Mouse (Mus musculus) lung, adult 2 months (tissue): ENCODE data around the gene Sh3bp2. TPM values are rescaled to one million over a fixed set of nuclear protein-coding genes. Genes with fewer than 3 reads are reported as not detected.
A peak's percentile ranks its signal among the peaks of the same experiment; 100 is the strongest.

ENCODE experiments used
- DNase-seq: peaks from one replicate; pipeline ENCODE4 v3.0.0; 2022
- H3K4me1 ChIP-seq: fragments of 200-500 bp; 2 replicates; pipeline ENCODE4 v1.6.1; 2011; ENCODE audit warnings: low read length; ENCODE audit not compliant: control insufficient read depth, insufficient read depth
- H3K4me3 ChIP-seq: fragments of 200-500 bp; replicated peaks from 2 replicates; pipeline ENCODE3; 2011; ENCODE audit warnings: low read depth, mild to moderate bottlenecking, control low read depth, low read length; ENCODE audit errors: extremely low read depth
- CTCF ChIP-seq: fragments of 200-500 bp; IDR thresholded peaks from 2 replicates; pipeline ENCODE4 v1.5.1; 2011; ENCODE audit warnings: mild to moderate bottlenecking, low read length, control low read depth; ENCODE audit not compliant: insufficient read depth
- POLR2A ChIP-seq: fragments of 200-500 bp; IDR thresholded peaks from 2 replicates; pipeline ENCODE4 v1.6.1; 2011; ENCODE audit warnings: low read depth, mild to moderate bottlenecking, control low read depth, low read length, borderline replicate concordance; ENCODE audit errors: extremely low read depth
- WGBS: fragments of 180-500 bp; shearing (Covaris S2); methylation state at CpG from one replicate; pipeline ENCODE4 v1.1.7; 2018; 5-methylcytosine and 5-hydroxymethylcytosine counted together
- polyA plus RNA-seq: library from polyadenylated mRNA; depleted of rRNA; stranded (reverse); fragments of >200 nt; gene quantifications from 2 replicates; pipeline ENCODE4 v1.2.3, GENCODE M21; 2012

The Sh3bp2 gene
- polyA plus RNA-seq, 1 experiment = 17.3 TPM

DNA sequence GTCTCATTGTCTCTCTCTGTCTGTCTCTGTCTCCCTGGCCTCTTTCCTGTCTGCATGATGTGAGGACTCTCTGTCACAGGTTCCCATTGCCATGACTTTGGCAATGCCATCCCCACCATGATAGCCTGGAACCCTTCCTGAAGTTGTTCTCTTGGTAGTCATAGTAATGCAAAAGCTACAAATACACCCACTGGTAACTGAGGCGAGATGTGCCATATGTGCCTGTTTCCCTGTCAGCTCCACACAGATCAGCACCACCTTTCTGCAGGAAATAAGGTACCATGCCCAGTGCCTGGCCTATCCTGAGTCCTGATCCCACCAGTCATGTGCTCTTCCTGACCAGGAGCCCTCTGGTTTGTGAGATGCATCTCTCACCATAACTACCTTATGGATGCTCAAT is 23.2 kb upstream of the Sh3bp2 start:
- H3K4me1 ChIP-seq = no peaks in the 10 kb centered on the region
- no peak overlapping the region for H3K4me3 ChIP-seq
- TF ChIP-seq POLR2A (no peak), CTCF (no peak)
- DNase-seq = no peak
- 88% methylated on average over 1 of the region's 1 CpGs for WGBS

DNA sequence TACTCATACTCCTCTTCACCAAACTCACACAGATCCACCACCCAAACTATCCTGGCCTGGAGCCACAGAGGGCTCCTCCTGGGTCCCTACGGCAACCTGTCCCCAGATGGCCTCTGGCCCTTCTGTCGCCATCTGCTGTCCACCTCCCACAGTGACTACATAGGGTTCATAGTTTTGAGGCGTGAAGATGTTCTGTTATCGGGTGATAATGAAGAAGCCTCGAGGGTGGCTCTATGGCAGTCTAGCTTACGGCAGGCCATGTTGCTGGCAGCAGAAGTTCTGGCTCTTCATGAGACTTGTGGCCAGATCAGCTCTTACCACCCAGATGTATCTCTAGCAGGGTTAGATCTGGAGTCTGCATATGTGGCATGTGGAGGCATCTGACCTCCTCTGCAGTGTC is 22.8 kb upstream of the Sh3bp2 start:
- Histone ChIP-seq H3K4me3 (no peak overlapping the region), H3K4me1 (no peaks in the 10 kb centered on the region)
- TF ChIP-seq CTCF (no peak), POLR2A (no peak)
- no peak for DNase-seq
- WGBS = 81% methylated on average over 6 of the region's 6 CpGs

DNA sequence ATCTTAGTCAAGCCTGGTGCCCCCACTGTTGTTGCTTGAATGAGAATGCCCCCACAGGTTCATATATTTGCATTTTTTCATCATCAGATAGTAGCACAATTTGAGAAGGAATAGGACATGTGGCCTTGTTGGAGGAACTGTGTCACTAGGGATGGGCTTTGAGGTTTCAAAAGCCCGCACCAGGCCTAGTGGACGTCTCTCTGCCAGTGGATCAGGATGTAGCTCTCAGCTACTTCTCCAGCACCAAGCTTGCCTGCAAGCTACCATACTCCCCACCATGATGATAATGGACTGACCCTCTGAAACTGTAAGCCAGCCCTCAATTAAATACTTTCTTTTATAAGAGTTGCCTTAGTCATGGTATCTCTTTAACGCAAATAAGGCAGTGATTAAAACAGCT is 13.2 kb upstream of the Sh3bp2 start:
- no peak for DNase-seq
- Histone ChIP-seq H3K4me1 (no peaks in the 10 kb centered on the region; the same call in 1 of the 2 replicates), H3K4me3 (no peak overlapping the region)
- 93% methylated on average over 3 of the region's 3 CpGs for WGBS
- TF ChIP-seq POLR2A (no peak), CTCF (no peak)

DNA sequence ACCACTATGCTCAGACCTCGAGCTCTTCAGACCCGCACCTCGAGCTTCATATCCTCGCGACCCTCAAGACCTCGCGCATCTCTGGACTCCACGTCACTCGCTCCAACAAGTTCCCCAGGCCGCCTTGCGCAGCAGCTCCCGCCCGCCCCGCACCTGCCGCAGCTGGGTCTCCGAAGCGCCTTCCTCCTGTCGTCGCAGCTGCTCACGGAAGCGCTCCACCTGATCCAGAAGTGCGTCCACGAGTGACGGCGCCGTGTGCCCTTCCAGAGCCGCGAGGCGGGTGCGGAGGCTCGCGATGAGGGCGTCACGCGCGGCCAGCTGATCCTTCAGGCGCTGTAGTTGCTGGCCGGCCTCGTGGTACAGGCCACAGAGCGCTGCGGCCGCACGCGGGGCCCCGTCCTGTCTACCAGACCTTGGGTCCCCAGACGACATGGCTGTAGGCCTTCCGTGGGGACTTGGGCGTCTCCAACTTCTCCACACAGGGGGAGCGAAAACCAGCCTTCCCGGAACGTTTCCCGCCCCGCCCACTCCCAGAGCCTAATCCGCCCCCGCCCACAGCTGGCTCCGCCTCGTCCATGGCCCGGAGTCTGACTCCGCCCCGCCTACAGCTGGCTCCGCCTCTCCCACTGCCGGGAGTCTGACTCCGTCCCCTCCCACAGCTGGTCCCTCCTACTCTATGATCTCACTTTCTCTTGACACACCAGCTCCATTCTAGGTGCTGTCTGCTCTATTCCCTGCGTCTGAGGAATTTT is 12.0 kb upstream of the Sh3bp2 start, which contains the start of gene Tnip2:
TSS of gene Tnip2 (minus strand) at position 526 of the 752 bp plus-strand sequence.
- WGBS = under 1% methylated on average over 63 of the region's 64 CpGs
- Histone ChIP-seq H3K4me3 (peak within 1 kb of the TSS; percentile 76), H3K4me1 (no peaks in the 10 kb centered on the region; the same call in 1 of the 2 replicates)
- TF ChIP-seq POLR2A (peak; percentile 79; the same call in 1 of the 2 replicates), CTCF (no peak)
- DNase-seq = peak; percentile 97

DNA sequence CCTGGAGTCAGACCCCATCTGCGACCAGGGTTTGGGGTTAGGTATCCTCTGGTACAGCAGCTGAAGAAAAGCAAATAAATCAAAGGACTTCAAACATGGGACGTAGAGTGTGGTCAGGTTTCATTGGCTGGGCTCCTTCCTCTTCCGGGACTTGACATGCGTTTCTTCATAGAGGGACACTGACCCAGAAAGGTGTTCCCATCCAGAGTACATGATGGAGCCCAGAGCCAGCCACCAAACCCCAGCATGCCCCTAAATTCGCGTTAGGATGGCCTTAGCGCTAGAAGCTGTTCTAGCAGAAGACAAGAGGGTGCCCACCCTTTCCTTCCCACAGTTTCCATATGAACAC is 11.4 kb upstream of the Sh3bp2 start:
- no peak for DNase-seq
- Histone ChIP-seq H3K4me3 (peak overlapping the region; percentile 73), H3K4me1 (no peaks in the 10 kb centered on the region; the same call in 1 of the 2 replicates)
- WGBS = 6% methylated on average over 7 of the region's 7 CpGs
- TF ChIP-seq CTCF (no peak), POLR2A (no peak)

DNA sequence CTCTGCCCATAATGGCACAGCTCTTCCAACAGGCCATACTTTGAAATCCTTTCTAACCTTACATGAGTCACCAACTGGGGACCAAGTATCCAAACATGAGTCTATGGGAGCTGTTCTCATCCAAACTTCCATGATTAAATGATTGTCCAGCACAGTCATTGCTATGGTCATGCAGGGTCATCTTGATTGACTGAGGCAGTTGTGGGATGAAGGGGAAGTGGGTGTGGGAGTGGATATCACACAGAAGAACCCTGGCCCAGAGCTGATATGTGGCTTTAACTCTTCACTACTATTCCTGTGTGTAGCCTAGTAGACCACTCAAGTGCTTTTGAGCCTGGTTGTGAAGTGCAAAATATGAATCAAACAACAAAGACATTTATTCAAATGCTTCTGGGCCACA is 10.5 kb upstream of the Sh3bp2 start:
- H3K4me3 ChIP-seq = no peak overlapping the region
- no peaks in the 10 kb centered on the region; the same call in 1 of the 2 replicates for H3K4me1 ChIP-seq
- TF ChIP-seq POLR2A (no peak), CTCF (no peak)

DNA sequence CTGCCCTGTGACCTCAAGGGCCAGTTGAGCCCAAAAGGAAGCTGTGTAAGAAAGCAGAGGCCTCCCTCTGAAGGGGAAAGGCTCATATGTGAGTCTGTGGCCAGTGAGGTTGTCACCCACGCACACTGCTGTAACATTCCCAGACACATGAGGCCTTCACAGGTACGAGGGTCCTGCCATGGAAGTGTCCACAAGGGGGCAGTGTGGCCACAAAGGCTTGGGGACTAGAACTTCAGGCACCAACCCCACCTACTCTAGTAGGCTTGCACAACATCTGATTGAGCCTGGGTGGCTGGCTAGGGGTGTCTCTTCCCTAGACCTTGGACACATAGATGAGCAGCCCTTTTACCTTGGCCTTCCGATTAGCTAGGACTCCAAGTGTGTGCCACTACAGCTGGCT is 7.7 kb upstream of the Sh3bp2 start:
- DNase-seq = peak; percentile 80
- 31% methylated on average over 3 of the region's 3 CpGs for WGBS
- H3K4me1 ChIP-seq = no peaks in the 10 kb centered on the region; the same call in none of the 2 replicates
- TF ChIP-seq CTCF (peak; percentile 90), POLR2A (no peak)
- no peak overlapping the region for H3K4me3 ChIP-seq

More for the DNA sequence above, 10.5 kb upstream of the Sh3bp2 start:
- no peak for DNase-seq

DNA sequence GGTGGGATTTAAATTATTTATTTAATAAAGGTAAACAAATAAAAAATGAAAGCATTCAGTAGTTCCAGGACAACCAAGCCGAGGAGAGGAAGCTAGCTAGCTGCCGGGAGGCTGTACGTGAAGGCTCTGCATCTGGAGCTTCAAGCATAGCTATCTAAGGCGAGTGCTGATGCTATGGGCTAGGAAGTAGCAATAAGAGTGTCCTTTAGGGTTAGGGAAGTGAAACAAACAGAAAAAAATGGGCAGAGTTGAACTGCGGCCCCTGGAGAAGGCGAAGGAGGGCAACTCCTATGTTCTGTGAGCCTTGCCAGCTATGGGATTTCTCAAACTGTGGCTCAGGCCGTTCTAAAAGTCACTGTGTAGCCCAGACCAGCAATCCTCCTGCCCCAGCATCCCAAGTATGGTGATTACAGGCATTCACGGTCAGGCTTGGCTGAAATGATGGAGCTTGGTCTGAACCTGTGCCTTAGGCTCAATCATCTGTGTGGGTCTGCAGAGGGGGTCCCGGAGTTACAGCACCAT is 6.2 kb upstream of the Sh3bp2 start:
- Histone ChIP-seq H3K4me1 (no peaks in the 10 kb centered on the region; the same call in none of the 2 replicates), H3K4me3 (no peak overlapping the region)
- TF ChIP-seq POLR2A (no peak), CTCF (no peak)
- DNase-seq = no peak
- 72% methylated on average over 9 of the region's 9 CpGs for WGBS

DNA sequence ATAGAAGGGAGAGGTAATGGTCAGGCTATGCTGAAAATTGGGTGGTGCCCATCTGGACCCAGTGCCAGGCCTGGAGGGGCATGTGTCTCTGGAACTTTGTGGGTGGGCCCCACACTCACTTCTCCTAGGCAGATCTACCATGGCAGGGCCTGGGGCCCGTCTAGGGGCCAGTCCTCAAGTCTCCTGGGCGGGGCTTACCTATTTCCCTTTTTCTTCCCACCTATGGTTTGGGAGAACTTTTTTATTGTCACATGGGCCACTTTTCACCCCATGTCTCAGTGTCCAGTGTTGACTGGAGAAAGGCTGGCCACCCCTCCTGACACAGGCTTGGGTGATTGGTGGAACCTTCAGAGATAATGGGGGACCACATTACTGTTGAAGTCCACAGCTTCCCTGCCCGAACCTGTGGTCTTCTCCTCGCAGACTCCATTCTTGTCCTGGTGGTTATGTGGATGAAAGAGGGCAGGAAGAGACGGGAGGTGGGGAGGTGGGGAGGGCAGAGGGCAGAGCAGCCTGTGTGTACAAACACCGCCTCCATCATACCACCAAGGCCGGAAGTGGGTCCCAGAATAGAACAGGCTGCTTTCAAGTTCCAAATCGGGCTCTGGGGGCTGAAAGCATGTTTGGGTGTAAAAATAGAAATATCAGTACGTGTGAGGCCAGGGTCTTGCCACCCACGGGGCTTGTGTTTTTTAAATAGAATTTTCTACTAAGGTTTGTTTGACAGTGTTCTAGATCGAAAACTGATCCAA is 5.0 kb upstream of the Sh3bp2 start:
- TF ChIP-seq POLR2A (no peak), CTCF (no peak)
- 43% methylated on average over 11 of the region's 11 CpGs for WGBS
- DNase-seq = no peak
- Histone ChIP-seq H3K4me1 (no peaks in the 10 kb centered on the region; the same call in none of the 2 replicates), H3K4me3 (no peak overlapping the region)

DNA sequence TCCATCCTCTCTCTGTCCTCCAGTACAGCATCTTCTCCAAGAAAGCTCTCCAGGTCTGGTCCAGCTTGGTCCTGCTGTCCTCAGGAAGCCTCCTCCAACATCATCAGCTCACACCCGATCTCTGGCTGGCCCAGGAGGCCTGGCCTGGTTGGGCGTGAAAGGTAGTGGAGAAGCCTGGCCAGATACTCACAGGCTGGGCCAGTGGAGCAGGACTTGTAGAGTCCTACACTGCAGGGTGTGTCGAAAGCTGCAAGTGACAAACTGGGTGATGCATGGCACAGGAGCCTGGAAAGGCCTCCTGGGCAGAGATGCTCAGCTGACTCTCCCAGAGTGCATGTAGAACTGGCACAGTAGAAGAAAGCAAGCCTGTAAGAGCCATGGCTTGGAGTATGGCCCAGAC is 4.3 kb upstream of the Sh3bp2 start:
- TF ChIP-seq POLR2A (no peak), CTCF (no peak)
- no peak for DNase-seq
- Histone ChIP-seq H3K4me3 (no peak overlapping the region), H3K4me1 (no peaks in the 10 kb centered on the region; the same call in none of the 2 replicates)
- WGBS = 69% methylated on average over 3 of the region's 3 CpGs
